Mouse (Mus musculus) R1 (cell line): ENCODE measurements around the gene Spesp1.

Experiments used
- DNase-seq: peaks from one replicate; pipeline ENCODE4 v3.0.0-alpha.2; 2018; ENCODE audit warnings: low read depth, low spot score

Gene Spesp1

GRCm38 (mm10) chr9:62246380-62246942, 35.5 kb downstream of the Spesp1 start:
- DNase-seq, result no peak

- DNase-seq, result no peak
Measured at GRCm38 (mm10) chr9:62245612-62246379, 36.2 kb downstream of the Spesp1 start.

GRCm38 (mm10) chr9:62244612-62245010, 37.4 kb downstream of the Spesp1 start:
- DNase-seq, result no peak

- DNase-seq, result peak; percentile 84
Measured at GRCm38 (mm10) chr9:62243991-62244611, 37.9 kb downstream of the Spesp1 start.

- DNase-seq, result no peak
Measured at GRCm38 (mm10) chr9:62240036-62240435, 42.0 kb downstream of the Spesp1 start.

GRCm38 (mm10) chr9:62237381-62237980, 44.5 kb downstream of the Spesp1 start:
- no peak for DNase-seq

- DNase-seq, result no peak
Measured at GRCm38 (mm10) chr9:62235501-62235900, 46.5 kb downstream of the Spesp1 start.

- DNase-seq, result no peak
Measured at GRCm38 (mm10) chr9:62232649-62233048, 49.4 kb downstream of the Spesp1 start.

GRCm38 (mm10) chr9:62231046-62231445, 51.0 kb downstream of the Spesp1 start:
- DNase-seq, result no peak

- no peak for DNase-seq
Measured at GRCm38 (mm10) chr9:62229985-62230384, 52.0 kb downstream of the Spesp1 start.

GRCm38 (mm10) chr9:62222481-62222880, 59.5 kb downstream of the Spesp1 start:
- DNase-seq, result peak; percentile 95

GRCm38 (mm10) chr9:62222029-62222428, 60.0 kb downstream of the Spesp1 start:
- DNase-seq, result peak; percentile 78
